Mouse (Mus musculus): ENCODE results near the gene Cntn4.

Cntn4 gene

DNA sequence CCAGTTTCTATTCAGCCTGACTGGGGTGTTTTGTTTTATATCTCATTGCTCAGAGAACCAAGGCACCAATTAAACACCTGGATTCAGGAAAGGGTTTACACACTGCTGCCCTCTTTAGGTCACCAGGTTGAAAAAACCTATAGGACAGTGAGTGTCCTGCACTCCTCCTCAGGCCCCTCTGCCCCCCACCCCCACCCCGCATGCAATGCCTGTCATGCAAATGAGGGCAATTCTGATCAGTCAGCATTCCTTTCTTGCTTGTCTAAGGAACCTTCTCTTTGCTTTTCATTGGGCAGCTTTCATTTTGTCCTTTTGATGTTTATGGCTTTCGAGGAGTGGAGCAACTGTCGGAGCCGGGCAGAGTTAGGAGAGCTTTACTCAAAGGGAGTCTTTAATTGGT, 969.5 kb downstream of the Cntn4 start:
- no peak for DNase-seq (ENCODE audit: low spot score)

- peak; percentile 6 for DNase-seq (ENCODE audit: low spot score)
Observed at GRCm38 (mm10) chr6:106663780-106664651, 986.6 kb downstream of the Cntn4 start.

DNA sequence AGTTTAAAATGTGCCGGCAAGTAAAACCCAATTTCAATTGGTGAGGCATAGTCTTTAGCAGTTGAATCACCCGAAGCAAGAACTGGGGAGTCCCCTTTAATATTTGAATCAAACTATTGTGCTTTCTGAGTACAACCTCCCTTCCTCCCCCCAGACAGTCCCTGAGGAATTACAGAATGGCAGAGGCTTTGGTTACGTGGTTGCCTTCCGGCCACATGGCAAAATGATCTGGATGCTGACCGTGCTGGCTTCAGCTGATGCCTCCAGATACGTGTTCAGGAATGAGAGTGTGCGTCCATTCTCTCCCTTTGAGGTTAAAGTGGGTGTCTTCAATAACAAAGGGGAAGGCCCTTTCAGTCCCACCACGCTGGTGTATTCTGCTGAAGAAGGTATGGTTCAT, 998.1 kb downstream of the Cntn4 start:
- no peak for DNase-seq (ENCODE audit: low spot score)

- no peak for DNase-seq (ENCODE audit: low spot score)
Observed at GRCm38 (mm10) chr6:106701931-106702330, 1024.5 kb downstream of the Cntn4 start.

- DNase-seq (ENCODE audit: low spot score): no peak
Observed at GRCm38 (mm10) chr6:106705506-106706035, 1028.1 kb downstream of the Cntn4 start.

GRCm38 (mm10) chr6:106725642-106726041, 1048.2 kb downstream of the Cntn4 start:
- DNase-seq (ENCODE audit: low spot score): no peak

DNA sequence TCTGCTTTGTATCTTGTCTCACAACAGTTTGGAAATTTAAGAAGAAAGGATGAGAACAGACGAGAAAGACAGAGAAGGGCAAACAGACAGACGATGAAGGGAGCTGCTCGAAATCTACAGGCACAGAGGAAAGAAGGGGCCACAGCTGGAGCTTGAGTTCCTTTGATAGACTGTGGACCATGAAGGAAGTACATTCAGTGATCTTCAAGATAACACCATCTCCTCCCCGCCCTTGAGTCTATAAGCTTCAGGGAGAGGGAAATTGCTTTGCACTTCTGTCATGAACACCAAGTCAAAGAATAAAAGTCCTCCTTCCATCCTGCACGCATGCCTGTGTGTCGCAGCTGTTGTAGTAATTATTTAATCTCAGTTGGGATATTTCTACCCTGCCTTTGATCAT, 1048.6 kb downstream of the Cntn4 start:
- no peak for DNase-seq (ENCODE audit: low spot score)

GRCm38 (mm10) chr6:106727703-106728102, 1050.2 kb downstream of the Cntn4 start:
- DNase-seq (ENCODE audit: low spot score): no peak

DNA sequence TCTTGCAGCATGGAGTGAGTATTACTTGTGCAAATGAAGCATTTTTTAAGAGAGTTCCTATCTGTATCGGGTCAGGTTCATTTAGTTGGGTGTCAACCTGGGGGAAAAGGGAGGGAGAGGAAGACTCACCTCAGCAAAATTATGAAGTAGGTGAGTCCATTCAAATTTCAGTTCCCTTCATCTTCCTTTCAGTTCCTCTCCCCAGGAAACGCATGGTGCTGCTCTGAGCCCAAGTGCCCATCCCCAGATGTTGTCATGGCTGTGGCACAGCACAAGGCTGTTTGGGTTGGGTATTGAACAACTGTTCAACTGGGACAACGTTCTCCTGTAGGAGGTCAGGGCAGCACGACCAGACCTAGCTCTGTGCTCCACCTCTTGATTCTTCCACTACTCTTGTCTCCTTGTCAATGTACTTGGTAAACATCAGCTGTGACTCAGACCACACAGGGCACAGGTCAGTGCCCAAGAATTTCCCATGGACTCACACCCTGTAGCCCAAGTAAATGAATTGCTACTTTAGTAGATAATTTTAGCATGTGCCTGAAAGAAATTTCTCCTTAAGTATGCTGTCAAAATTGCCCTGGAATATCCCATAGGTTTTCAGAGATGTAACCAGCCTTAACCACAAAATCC, 1052.3 kb downstream of the Cntn4 start:
- DNase-seq (ENCODE audit: low spot score): no peak

DNA sequence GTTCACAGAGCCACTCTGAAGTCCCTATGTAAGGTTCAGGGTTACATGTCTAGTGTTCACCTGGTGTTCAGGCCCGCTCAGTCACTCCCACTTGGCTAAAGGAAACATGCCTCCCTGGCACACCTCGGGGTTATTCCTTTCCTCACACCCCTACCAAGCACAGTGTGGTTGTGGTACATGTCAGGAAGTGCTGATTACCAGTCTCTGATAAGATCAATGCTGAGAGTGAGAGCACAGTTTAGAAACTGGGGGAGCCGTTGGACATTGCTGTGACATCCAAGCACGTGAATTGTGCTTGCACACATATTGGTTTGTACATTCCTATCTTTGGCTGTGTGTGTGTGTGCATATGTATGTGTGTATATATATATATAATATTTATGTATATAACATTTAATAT, 1055.1 kb downstream of the Cntn4 start:
- no peak for DNase-seq (ENCODE audit: low spot score)

GRCm38 (mm10) chr6:106738229-106738628, 1060.8 kb downstream of the Cntn4 start:
- no peak for DNase-seq (ENCODE audit: low spot score)

- no peak for DNase-seq (ENCODE audit: low spot score)
Observed at GRCm38 (mm10) chr6:106740244-106740825, 1062.9 kb downstream of the Cntn4 start.

GRCm38 (mm10) chr6:106743556-106744233, 1066.2 kb downstream of the Cntn4 start:
- DNase-seq (ENCODE audit: low spot score): no peak

GRCm38 (mm10) chr6:106745673-106746394, 1068.4 kb downstream of the Cntn4 start:
- no peak for DNase-seq (ENCODE audit: low spot score)

DNA sequence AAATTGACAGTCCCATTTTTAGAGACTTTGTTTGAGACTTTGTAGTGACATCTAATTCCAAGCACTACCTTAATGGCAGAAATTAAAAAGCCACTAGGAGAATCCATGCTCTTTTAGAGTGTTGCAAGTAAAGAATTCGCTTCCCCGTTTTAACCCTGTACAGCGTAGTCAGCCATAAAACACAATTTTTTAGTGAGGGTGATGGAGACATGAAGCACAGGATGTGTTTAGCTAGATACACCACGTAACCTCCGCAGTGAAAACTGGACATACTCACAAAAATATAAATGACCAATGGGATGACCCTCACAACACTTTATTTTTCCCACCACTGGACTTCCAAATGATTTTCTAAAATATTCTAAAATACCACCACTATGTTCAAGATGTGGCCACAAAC, 1069.8 kb downstream of the Cntn4 start:
- no peak for DNase-seq (ENCODE audit: low spot score)

DNA sequence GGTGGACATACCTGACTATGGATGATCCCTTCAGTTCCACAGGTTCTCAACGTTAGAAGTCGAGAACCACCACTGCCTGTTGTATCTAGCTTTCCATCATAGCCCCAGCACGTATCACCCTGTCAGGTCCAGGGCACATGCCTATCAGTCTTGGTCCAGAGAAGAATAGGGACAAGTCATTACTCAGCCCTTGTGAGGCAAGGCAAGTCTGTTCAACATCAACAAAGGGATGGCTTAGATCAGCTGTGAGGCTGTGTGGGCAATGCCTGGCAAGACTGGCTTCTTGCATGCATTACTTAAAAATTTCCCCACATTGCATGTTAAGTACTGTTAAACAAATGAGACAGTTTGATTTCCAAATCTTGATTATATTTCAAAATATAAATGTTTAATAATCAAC, 1070.3 kb downstream of the Cntn4 start:
- DNase-seq (ENCODE audit: low spot score): no peak

Measured in T-cell, adult 2 months (primary cell).